Mouse (Mus musculus) MEL (cell line): ENCODE measurements around the gene Olfr1416. TPM values are rescaled to one million over a fixed set of nuclear protein-coding genes. Genes with fewer than 3 reads are reported as not detected.

Source experiments
- DNase-seq: peaks from one replicate; pipeline ENCODE4 v3.0.0; 2011; ENCODE audit warnings: low read depth, low spot score
- H3K27ac ChIP-seq: 2 replicates; pipeline ENCODE4 v1.5.1; 2012; ENCODE audit warnings: low read depth, mild to moderate bottlenecking, control low read depth, low read length, moderate library complexity; ENCODE audit not compliant: control insufficient read depth
- H3K27me3 ChIP-seq, 2 experiments: fragments of 150-350 bp in 1 of 2; sonication (generic) in 1 of 2; 2 replicates each; pipeline ENCODE4 v1.6.1; 2012; ENCODE audit warnings: low read length in 2 of 2, mild to moderate bottlenecking in 2 of 2, improper control_type of control experiment in 1 of 2, moderate library complexity in 1 of 2; ENCODE audit not compliant: insufficient read depth in 2 of 2, control insufficient read depth in 1 of 2
- H3K36me3 ChIP-seq, 2 experiments: 2 replicates each; pipeline ENCODE4 v1.6.1; 2012 to 2014; ENCODE audit warnings: low read length in 2 of 2, improper control_type of control experiment in 1 of 2, inconsistent platforms in 1 of 2, mild to moderate bottlenecking in 1 of 2; ENCODE audit not compliant: insufficient read depth in 2 of 2, control insufficient read depth in 1 of 2
- H3K4me1 ChIP-seq, 2 experiments: fragments of 150-350 bp in 1 of 2; sonication (generic) in 1 of 2; 2 replicates each; pipeline ENCODE4 v1.6.1; 2012; ENCODE audit warnings: low read length in 2 of 2, improper control_type of control experiment in 1 of 2, mild to moderate bottlenecking in 1 of 2; ENCODE audit not compliant: insufficient read depth in 2 of 2, control insufficient read depth in 1 of 2
- H3K4me3 ChIP-seq, 2 experiments: fragments of 150-350 bp in 1 of 2; sonication (generic) in 1 of 2; 2 replicates each; pipeline ENCODE4 v1.5.1; 2012; ENCODE audit warnings: low read depth in 2 of 2, low read length in 2 of 2, mild to moderate bottlenecking in 2 of 2, moderate library complexity in 2 of 2, control low read depth in 1 of 2, improper control_type of control experiment in 1 of 2; ENCODE audit not compliant: control insufficient read depth in 1 of 2, insufficient read depth in 1 of 2
- H3K79me2 ChIP-seq: 2 replicates; pipeline ENCODE4 v1.6.1; 2012; ENCODE audit warnings: mild to moderate bottlenecking, low read length, moderate library complexity; ENCODE audit not compliant: control insufficient read depth, poor library complexity, insufficient read depth
- H3K9ac ChIP-seq: 2 replicates; pipeline ENCODE4 v1.6.1; 2012; ENCODE audit warnings: low read depth, mild to moderate bottlenecking, control low read depth, low read length, moderate library complexity; ENCODE audit not compliant: control insufficient read depth, poor library complexity, severe bottlenecking
- H3K9me3 ChIP-seq: fragments of 150-350 bp; sonication (generic); replicated peaks from 2 replicates; pipeline ENCODE4 v1.6.1; 2012; ENCODE audit warnings: mild to moderate bottlenecking, low read length, improper control_type of control experiment, moderate library complexity; ENCODE audit not compliant: insufficient read depth
- BHLHE40 ChIP-seq: IDR thresholded peaks from 2 replicates; pipeline ENCODE4 v1.6.1; 2012; ENCODE audit warnings: low read depth, mild to moderate bottlenecking, inconsistent platforms, low read length, improper control_type of control experiment, borderline replicate concordance
- CHD2 ChIP-seq: IDR thresholded peaks from 2 replicates; pipeline ENCODE4 v1.6.1; 2011; ENCODE audit warnings: low read length, improper control_type of control experiment
- E2F4 ChIP-seq: IDR thresholded peaks from 2 replicates; pipeline ENCODE4 v1.6.1; 2011; ENCODE audit warnings: low read depth, low read length, improper control_type of control experiment, borderline replicate concordance
- ELF1 ChIP-seq: IDR thresholded peaks from 2 replicates; pipeline ENCODE4 v1.6.1; 2014; ENCODE audit warnings: low read depth, mild to moderate bottlenecking, inconsistent platforms, low read length, improper control_type of control experiment, moderate library complexity
- EP300 ChIP-seq, 2 experiments: IDR thresholded peaks; 2 replicates each; pipeline ENCODE4 v1.6.1; 2011; ENCODE audit warnings: improper control_type of control experiment in 2 of 2, low read length in 2 of 2, low read depth in 1 of 2, mild to moderate bottlenecking in 1 of 2
- GATA1 ChIP-seq: IDR thresholded peaks from 2 replicates; pipeline ENCODE4 v1.6.1; 2011; ENCODE audit warnings: low read depth, low read length, improper control_type of control experiment
- KAT2A ChIP-seq: conservative IDR thresholded peaks from 2 replicates; pipeline ENCODE4 v1.6.1; 2012; ENCODE audit warnings: low read depth, low read length, improper control_type of control experiment, inconsistent platforms
- MAX ChIP-seq: IDR thresholded peaks from 2 replicates; pipeline ENCODE4 v1.6.1; 2011; ENCODE audit warnings: low read length, improper control_type of control experiment
- MAZ ChIP-seq: IDR thresholded peaks from 2 replicates; pipeline ENCODE4 v1.6.1; 2012; ENCODE audit warnings: low read depth, mild to moderate bottlenecking, inconsistent platforms, low read length, improper control_type of control experiment
- MEF2A ChIP-seq: IDR thresholded peaks from 2 replicates; pipeline ENCODE4 v1.6.1; 2014; ENCODE audit warnings: low read depth, mild to moderate bottlenecking, inconsistent platforms, low read length, improper control_type of control experiment; ENCODE audit not compliant: poor library complexity, insufficient replicate concordance, severe bottlenecking; ENCODE audit errors: extremely low read depth
- MYC ChIP-seq: IDR thresholded peaks from 2 replicates; pipeline ENCODE4 v1.6.1; 2011; ENCODE audit warnings: low read depth, mild to moderate bottlenecking, low read length, improper control_type of control experiment, moderate library complexity
- NELFE ChIP-seq: IDR thresholded peaks from 2 replicates; pipeline ENCODE4 v1.6.1; 2011; ENCODE audit warnings: low read depth, low read length, improper control_type of control experiment
- NRF1 ChIP-seq: IDR thresholded peaks from 2 replicates; pipeline ENCODE4 v1.6.1; 2014; ENCODE audit warnings: low read depth, mild to moderate bottlenecking, inconsistent platforms, low read length, improper control_type of control experiment, moderate library complexity; ENCODE audit not compliant: poor library complexity, insufficient read depth, severe bottlenecking
- POLR2AphosphoS5 ChIP-seq: IDR thresholded peaks from 2 replicates; pipeline ENCODE4 v1.6.1; 2012; ENCODE audit warnings: low read depth, borderline replicate concordance, mild to moderate bottlenecking, inconsistent platforms, low read length, moderate library complexity, mixed read lengths
- RAD21 ChIP-seq: IDR thresholded peaks from 2 replicates; pipeline ENCODE4 v1.6.1; 2011; ENCODE audit warnings: mild to moderate bottlenecking, low read depth, low read length, improper control_type of control experiment
- RCOR1 ChIP-seq: IDR thresholded peaks from 2 replicates; pipeline ENCODE4 v1.6.1; 2012; ENCODE audit warnings: low read depth, mild to moderate bottlenecking, inconsistent platforms, low read length, improper control_type of control experiment
- SMC3 ChIP-seq: IDR thresholded peaks from 2 replicates; pipeline ENCODE4 v1.6.1; 2011; ENCODE audit warnings: low read depth, low read length, improper control_type of control experiment
- TAL1 ChIP-seq: IDR thresholded peaks from 2 replicates; pipeline ENCODE4 v1.6.1; 2012; ENCODE audit warnings: mild to moderate bottlenecking, inconsistent platforms, low read length, moderate library complexity, mixed read lengths
- TBP ChIP-seq: IDR thresholded peaks from 2 replicates; pipeline ENCODE4 v1.8.0; 2011; ENCODE audit warnings: low read depth, low read length, improper control_type of control experiment
- TCF12 ChIP-seq: IDR thresholded peaks from 2 replicates; pipeline ENCODE4 v1.6.1; 2014; ENCODE audit warnings: low read depth, mild to moderate bottlenecking, inconsistent platforms, low read length, improper control_type of control experiment, moderate library complexity
- UBTF ChIP-seq: IDR thresholded peaks from 2 replicates; pipeline ENCODE4 v1.6.1; 2012; ENCODE audit warnings: low read depth, mild to moderate bottlenecking, inconsistent platforms, low read length, improper control_type of control experiment, moderate library complexity, borderline replicate concordance; ENCODE audit not compliant: insufficient read depth
- USF1 ChIP-seq: IDR thresholded peaks from 2 replicates; pipeline ENCODE4 v1.6.1; 2014; ENCODE audit warnings: low read depth, mild to moderate bottlenecking, inconsistent platforms, low read length, improper control_type of control experiment, moderate library complexity
- USF2 ChIP-seq, 2 experiments: IDR thresholded peaks; 2 replicates each; pipeline ENCODE4 v1.6.1; 2011 to 2012; ENCODE audit warnings: improper control_type of control experiment in 2 of 2, low read length in 2 of 2, borderline replicate concordance in 1 of 2, inconsistent platforms in 1 of 2, low read depth in 1 of 2, mild to moderate bottlenecking in 1 of 2; ENCODE audit not compliant: insufficient read depth in 1 of 2
- ZC3H11A ChIP-seq: IDR thresholded peaks from 2 replicates; pipeline ENCODE4 v1.6.1; 2012; ENCODE audit warnings: low read depth, mild to moderate bottlenecking, inconsistent platforms, low read length, improper control_type of control experiment
- ZMIZ1 ChIP-seq: IDR thresholded peaks from 2 replicates; pipeline ENCODE4 v1.6.1; 2012; ENCODE audit warnings: low read depth, mild to moderate bottlenecking, inconsistent platforms, low read length, improper control_type of control experiment, moderate library complexity
- polyA plus RNA-seq, 2 experiments: library from polyadenylated mRNA; stranded (reverse) in 1 of 2; unstranded in 1 of 2; fragments of >175 nt in 1 of 2; fragments of >200 nt in 1 of 2; gene quantifications; 2 replicates each; pipeline versions ENCODE4 v1.2.1 to v1.2.4; 2012; ENCODE audit warnings: low replicate concordance in 2 of 2, low read depth in 1 of 2; ENCODE audit not compliant: insufficient read length in 2 of 2, insufficient read depth in 1 of 2, missing spikeins in 1 of 2
- total RNA-seq: library from RNA; depleted of rRNA; stranded (reverse); fragments of 300-350 nt; gene quantifications from 2 replicates; pipeline ENCODE4 v1.2.3, GENCODE M21; 2012; rRNA removed

The Olfr1416 gene
- total RNA-seq, result not detected in 2 replicates
- not detected for polyA plus RNA-seq

- Histone ChIP-seq H3K36me3 (no peaks in the 10 kb centered on the region), H3K9me3 (no peaks in the 10 kb centered on the region), H3K4me3 (no peak within 1 kb of the TSS), H3K9ac (no peak within 1 kb of the TSS), H3K4me1 (no peaks in the 10 kb centered on the region)
- TF ChIP-seq NELFE, result no peak
- no peak for TF ChIP-seq KAT2A
- no peak for TF ChIP-seq UBTF
- no peak for TF ChIP-seq POLR2AphosphoS5
- no peak for TF ChIP-seq RCOR1
- TF ChIP-seq MYC, result no peak
- no peak for TF ChIP-seq USF1
- TF ChIP-seq ZC3H11A, result no peak
- TF ChIP-seq EP300 (IDR thresholded peaks at IDR 0.05; ENCODE audit: low read depth in 1 of 2, low read length in 2 of 2), result no peak
- no peak for TF ChIP-seq SMC3
- no peak for TF ChIP-seq E2F4
- no peak for TF ChIP-seq TAL1
- TF ChIP-seq MEF2A, result no peak
- no peak for TF ChIP-seq ELF1
- no peak for TF ChIP-seq MAX
- no peak for TF ChIP-seq ZMIZ1
- TF ChIP-seq TBP, result no peak
- TF ChIP-seq, all 39 proteins: peak for 0
- 0 out of 4 replicates have a peak, but pooled peaks cover 0 to 2% of the 10 kb centered on the region in 2 experiments for H3K27me3 ChIP-seq
- no peaks in the 10 kb centered on the region for H3K79me2 ChIP-seq
- no peak for DNase-seq
- no peak within 1 kb of the TSS for H3K27ac ChIP-seq
These were observed at the start of gene Olfr1416 for GRCm38 (mm10) chr1:92485013-92485412. TSS of gene Olfr1416 (minus strand) at chr1:92485113.

- no peak overlapping the region for H3K4me3 ChIP-seq
- no peak overlapping the region for H3K9ac ChIP-seq
- H3K27ac ChIP-seq, result no peak overlapping the region
- H3K79me2 ChIP-seq, result no peaks in the 10 kb centered on the region
- TF ChIP-seq ZC3H11A (no peak), UBTF (no peak), BHLHE40 (no peak), USF2 (IDR thresholded peaks at IDR 0.05; ENCODE audit: borderline replicate concordance in 1 of 2, insufficient read depth in 1 of 2, low read depth in 1 of 2, low read length in 2 of 2) (no peak), USF1 (no peak), GATA1 (no peak), CHD2 (no peak), MAZ (no peak), RAD21 (no peak), TCF12 (no peak), NRF1 (no peak)
- H3K9me3 ChIP-seq, result no peaks in the 10 kb centered on the region
- no peaks in the 10 kb centered on the region for H3K4me1 ChIP-seq
- no peak for DNase-seq
- no peaks in the 10 kb centered on the region for H3K27me3 ChIP-seq
- no peaks in the 10 kb centered on the region for H3K36me3 ChIP-seq
These were observed 38.9 kb upstream of the Olfr1416 start for GRCm38 (mm10) chr1:92523764-92524163.
